Mouse (Mus musculus) hindbrain, embryonic 16.5 days (tissue): ENCODE measurements around the gene Extl1. TPM values are rescaled to one million over a fixed set of nuclear protein-coding genes. Genes with fewer than 3 reads are reported as not detected.

Experiments used
- ATAC-seq: fragments of 200-750 bp; cut with Nextera tagmentation; 2 replicates; pipeline ENCODE4 v1.8.0; 2017; ENCODE audit warnings: moderate TSS enrichment, moderate library complexity
- H3K27ac ChIP-seq: fragments of 300-500 bp; sonication (generic); 2 replicates; pipeline ENCODE4 v1.5.1; 2014; ENCODE audit warnings: low read depth, mild to moderate bottlenecking, control low read depth, low read length, moderate library complexity
- H3K27me3 ChIP-seq: fragments of 300-500 bp; sonication (generic); replicated peaks from 2 replicates; pipeline ENCODE4 v1.6.1; 2014; ENCODE audit warnings: low read length; ENCODE audit not compliant: control insufficient read depth, insufficient read depth
- H3K36me3 ChIP-seq: fragments of 300-500 bp; sonication (generic); 2 replicates; pipeline ENCODE4 v1.6.1; 2014; ENCODE audit warnings: mild to moderate bottlenecking, low read length, moderate library complexity, mixed read lengths; ENCODE audit not compliant: control insufficient read depth, insufficient read depth
- H3K4me1 ChIP-seq: fragments of 300-500 bp; sonication (generic); 2 replicates; pipeline ENCODE4 v1.6.1; 2014; ENCODE audit warnings: low read depth, low read length; ENCODE audit not compliant: control insufficient read depth, insufficient read depth
- H3K4me2 ChIP-seq: fragments of 300-500 bp; sonication (generic); 2 replicates; pipeline ENCODE4 v1.6.1; 2014; ENCODE audit warnings: mild to moderate bottlenecking, low read length, control low read depth, moderate library complexity
- H3K4me3 ChIP-seq: fragments of 300-500 bp; sonication (generic); 2 replicates; pipeline ENCODE4 v1.5.1; 2014; ENCODE audit warnings: mild to moderate bottlenecking, low read length, control low read depth, moderate library complexity
- H3K9ac ChIP-seq: fragments of 300-500 bp; sonication (generic); 2 replicates; pipeline ENCODE4 v1.6.1; 2014; ENCODE audit warnings: low read depth, mild to moderate bottlenecking, control low read depth, low read length, moderate library complexity
- H3K9me3 ChIP-seq: fragments of 300-500 bp; sonication (generic); 2 replicates; pipeline ENCODE4 v1.6.1; 2014; ENCODE audit warnings: mild to moderate bottlenecking, low read length, moderate library complexity; ENCODE audit not compliant: control insufficient read depth
- WGBS: fragments of 180-500 bp; shearing (Covaris S2); extraction: QIAGEN DNeasy Blood & Tissue Kit; methylation state at CpG from one replicate; pipeline ENCODE4 v1.1.7; 2014; 5-methylcytosine and 5-hydroxymethylcytosine counted together
- polyA plus RNA-seq: library from polyadenylated mRNA; unstranded; fragments of >200 nt; fragmentation: Nextera tagmentation; extraction: Ambion mirVana; gene quantifications from 2 replicates; pipeline ENCODE4 v1.2.1, GENCODE M21; 2015

The Extl1 gene
- polyA plus RNA-seq, 1 experiment from 2014 or later = 0.66 TPM

- H3K9ac ChIP-seq = no peak overlapping the region
- no peaks in the 10 kb centered on the region for H3K36me3 ChIP-seq
- H3K9me3 ChIP-seq = no peaks in the 10 kb centered on the region
- H3K27me3 ChIP-seq = no peaks in the 10 kb centered on the region
- no peak for ATAC-seq
- H3K4me3 ChIP-seq = no peak overlapping the region
- H3K4me2 ChIP-seq = no peak overlapping the region
- peaks cover 5% of the 10 kb centered on the region for H3K4me1 ChIP-seq
- H3K27ac ChIP-seq = no peak overlapping the region
- 75% methylated on average over 2 of the region's 2 CpGs for WGBS
Observed at GRCm38 (mm10) chr4:134306963-134307362, 76.7 kb downstream of the Extl1 start.

Other genes starting within 250 kb of the Extl1 start
- 17.6 and 18.0 TPM in 2 replicates for gene Cep85, start 196.7 kb downstream of the Extl1 start, polyA plus RNA-seq
- not detected in 2 replicates for gene Gm7534, start 180.8 kb downstream of the Extl1 start, polyA plus RNA-seq
- gene Catsper4, start 156.5 kb downstream of the Extl1 start, polyA plus RNA-seq = not detected in 2 replicates
- gene Cnksr1, start 145.5 kb downstream of the Extl1 start, polyA plus RNA-seq = 0.10 and 0.21 TPM in 2 replicates
- gene E130218I03Rik, start 140.2 kb downstream of the Extl1 start, polyA plus RNA-seq = 0.50 and 0.60 TPM in 2 replicates
- gene Zfp593, start 138.3 kb downstream of the Extl1 start, polyA plus RNA-seq = 13.3 and 14.7 TPM in 2 replicates
- gene Gm30191, start 136.9 kb downstream of the Extl1 start, polyA plus RNA-seq = 0.94 and 1.1 TPM in 2 replicates
- gene Grrp1, start 129.7 kb downstream of the Extl1 start, polyA plus RNA-seq = 15.7 and 16.9 TPM in 2 replicates
- gene Pdik1l, start 96.0 kb downstream of the Extl1 start, polyA plus RNA-seq = 32.5 and 36.1 TPM in 2 replicates
- 0.76 and 1.2 TPM in 2 replicates for gene Trim63, start 68.7 kb downstream of the Extl1 start, polyA plus RNA-seq
- gene Slc30a2, start 40.7 kb downstream of the Extl1 start, polyA plus RNA-seq = 0.17 and 0.25 TPM in 2 replicates
- 7.8 and 8.5 TPM in 2 replicates for gene Pafah2, start 12.5 kb upstream of the Extl1 start, polyA plus RNA-seq
- gene Stmn1, start 84.5 kb upstream of the Extl1 start, polyA plus RNA-seq = 5,655 and 5,657 TPM in 2 replicates
- 40.5 and 46.7 TPM in 2 replicates for gene Paqr7, start 112.8 kb upstream of the Extl1 start, polyA plus RNA-seq
- 2.4 and 2.9 TPM in 2 replicates for gene Aunip, start 127.1 kb upstream of the Extl1 start, polyA plus RNA-seq
- gene Mtfr1l, start 151.5 kb upstream of the Extl1 start, polyA plus RNA-seq = 176 and 182 TPM in 2 replicates
- gene Selenon, start 168.3 kb upstream of the Extl1 start, polyA plus RNA-seq = 6.7 and 7.0 TPM in 2 replicates